Mouse (Mus musculus): Measurements from ENCODE around the gene Mycl. TPM values are rescaled to one million over a fixed set of nuclear protein-coding genes. Genes with fewer than 3 reads are reported as not detected.
"Not testable (repeated sequence)": the region's sequence is repeated elsewhere in the genome, so short reads cannot be mapped to it uniquely, and the experiment has no call there.

The Mycl gene
- polyA plus RNA-seq, 1 experiment from 2014 or later, result 1.3 TPM

DNA sequence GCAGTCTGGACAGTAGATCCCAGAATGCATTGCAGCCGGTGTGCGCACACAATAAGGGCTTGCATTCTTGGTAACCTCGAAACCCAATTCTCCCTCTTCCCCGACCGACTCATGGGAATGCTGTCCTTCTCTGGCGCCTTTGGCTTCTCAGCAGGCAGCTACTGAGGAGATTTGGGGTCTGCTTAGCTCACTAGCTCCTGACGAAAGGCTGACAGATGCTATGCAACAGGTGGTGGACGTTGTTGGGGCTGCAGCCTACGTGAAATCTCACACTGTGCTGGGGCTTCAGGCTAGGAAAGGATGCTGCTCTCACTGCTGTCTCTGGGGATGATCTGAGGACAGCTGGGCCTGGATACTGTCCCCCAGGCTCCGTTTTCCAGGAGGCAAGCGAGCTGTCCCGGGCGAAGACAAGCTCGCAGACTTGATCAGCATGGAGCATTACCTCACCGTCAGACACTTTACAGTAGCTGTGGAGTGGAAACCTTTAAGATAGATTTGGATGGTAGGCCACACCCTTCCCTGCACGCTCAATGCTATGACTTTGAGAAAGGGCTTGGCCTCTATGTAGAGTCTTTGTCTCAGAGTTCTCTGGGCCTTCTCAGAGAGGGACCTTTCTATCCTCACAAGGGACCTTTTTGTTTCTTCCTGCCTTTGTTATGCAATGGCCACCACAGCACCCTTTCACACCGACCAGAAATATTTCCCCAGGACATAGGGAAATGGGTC lies 5.3 kb downstream of the Mycl start:
- Histone ChIP-seq H3K27me3 (ENCODE audit: control insufficient read depth, insufficient read depth, low read length) (peaks cover 47% of the 10 kb centered on the region), H3K4me3 (ENCODE audit: low read length) (no peak overlapping the region), H3K9me3 (replicated peaks; ENCODE audit: control insufficient read depth, low read length) (no peaks in the 10 kb centered on the region), H3K4me2 (ENCODE audit: low read depth, low read length) (no peak overlapping the region), H3K9ac (ENCODE audit: low read length) (no peak overlapping the region), H3K36me3 (ENCODE audit: control insufficient read depth, insufficient read depth) (no peaks in the 10 kb centered on the region), H3K27ac (ENCODE audit: low read length) (no peak overlapping the region), H3K4me1 (ENCODE audit: control insufficient read depth, insufficient read depth, low read length) (peaks cover 12% of the 10 kb centered on the region)
- ATAC-seq (replicated peaks; ENCODE audit: extremely low read depth, insufficient read depth, low FRiP score), result no peak
- 48% methylated on average over 17 of the region's 17 CpGs for WGBS

DNA sequence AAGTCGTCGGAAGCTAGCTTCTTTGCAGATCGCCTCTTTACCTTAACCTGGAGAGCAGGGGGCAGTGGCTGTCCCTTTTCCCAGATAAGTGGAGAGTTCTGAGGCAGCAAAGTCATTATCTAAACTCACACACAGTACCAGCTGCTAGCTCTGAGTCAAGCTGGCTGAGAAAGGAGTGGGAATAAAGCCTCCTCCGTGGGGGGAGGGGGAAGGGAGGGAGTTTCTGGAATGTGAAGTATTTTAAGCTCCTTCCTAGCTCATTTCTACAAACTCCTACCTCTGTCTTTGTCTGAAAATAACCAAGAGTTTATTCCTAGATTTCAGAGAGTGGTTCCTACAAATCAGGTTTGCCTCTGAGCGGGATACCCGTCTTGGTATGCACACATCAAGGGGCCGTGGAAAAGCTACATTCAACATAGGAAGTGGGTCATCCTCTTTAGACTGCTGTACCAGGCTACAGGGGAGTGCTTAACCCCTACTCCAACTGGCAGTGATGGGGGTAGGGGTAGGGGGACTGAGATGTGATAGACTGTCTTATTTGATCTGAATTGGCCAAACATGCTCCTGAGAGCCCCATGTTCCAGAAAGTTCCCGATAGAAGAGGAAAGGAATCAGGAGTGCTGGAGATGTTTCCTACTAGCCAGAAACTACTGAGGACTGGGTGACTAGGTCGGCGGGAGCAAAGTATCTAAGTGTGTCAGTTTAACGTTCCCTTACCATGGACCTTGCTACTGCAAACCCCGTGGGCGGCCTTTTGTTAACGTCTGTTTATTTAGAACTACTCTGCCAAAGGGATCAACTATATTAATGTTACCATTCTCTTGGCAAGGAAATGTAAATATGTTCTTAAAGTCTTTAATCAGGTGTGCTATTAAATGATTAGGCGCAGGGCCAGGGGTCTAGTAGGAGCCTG lies 9.9 kb downstream of the Mycl start:
- peak overlapping the region; percentile 17; the same call in 1 of the 2 replicates for H3K4me2 ChIP-seq (ENCODE audit: low read depth, low read length)
- no peak for ATAC-seq (replicated peaks; ENCODE audit: extremely low read depth, insufficient read depth, low FRiP score)
- no peak overlapping the region for H3K27ac ChIP-seq (ENCODE audit: low read length)
- H3K27me3 ChIP-seq (ENCODE audit: control insufficient read depth, insufficient read depth, low read length), result peaks cover 13% of the 10 kb centered on the region
- H3K4me3 ChIP-seq (ENCODE audit: low read length), result no peak overlapping the region
- no peaks in the 10 kb centered on the region for H3K9me3 ChIP-seq (replicated peaks; ENCODE audit: control insufficient read depth, low read length)
- H3K36me3 ChIP-seq (ENCODE audit: control insufficient read depth, insufficient read depth), result no peaks in the 10 kb centered on the region
- WGBS, result 29% methylated on average over 15 of the region's 15 CpGs
- no peak overlapping the region for H3K9ac ChIP-seq (ENCODE audit: low read length)
- H3K4me1 ChIP-seq (ENCODE audit: control insufficient read depth, insufficient read depth, low read length), result peaks cover 7% of the 10 kb centered on the region

DNA sequence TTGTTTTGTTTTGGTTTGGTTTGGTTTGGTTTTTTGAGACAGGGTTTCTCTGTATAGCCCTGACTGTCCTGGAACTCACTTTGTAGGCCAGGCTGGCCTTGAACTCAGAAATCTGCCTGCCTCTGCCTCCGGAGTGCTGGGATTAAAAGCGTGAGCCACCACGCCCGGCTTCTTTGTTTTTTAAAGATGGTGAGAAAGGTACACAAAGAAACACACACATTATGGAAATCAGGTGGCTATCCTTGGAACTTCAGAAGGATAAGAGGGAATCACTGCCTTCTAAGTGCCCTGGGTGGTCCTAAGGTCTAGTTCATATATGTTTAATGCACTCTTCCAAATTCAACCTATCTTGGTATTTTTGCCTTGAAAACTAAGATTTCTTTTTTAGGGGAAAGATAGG lies 17.0 kb downstream of the Mycl start:
- H3K4me2 ChIP-seq (ENCODE audit: low read depth, low read length); H3K4me3 ChIP-seq (ENCODE audit: low read length); ATAC-seq (replicated peaks; ENCODE audit: extremely low read depth, insufficient read depth, low FRiP score); H3K27ac ChIP-seq (ENCODE audit: low read length); H3K9me3 ChIP-seq (replicated peaks; ENCODE audit: control insufficient read depth, low read length); H3K27me3 ChIP-seq (ENCODE audit: control insufficient read depth, insufficient read depth, low read length); H3K36me3 ChIP-seq (ENCODE audit: control insufficient read depth, insufficient read depth); H3K9ac ChIP-seq (ENCODE audit: low read length); H3K4me1 ChIP-seq (ENCODE audit: control insufficient read depth, insufficient read depth, low read length): not testable (repeated sequence)
- WGBS, result 83% methylated on average over 4 of the region's 4 CpGs

DNA sequence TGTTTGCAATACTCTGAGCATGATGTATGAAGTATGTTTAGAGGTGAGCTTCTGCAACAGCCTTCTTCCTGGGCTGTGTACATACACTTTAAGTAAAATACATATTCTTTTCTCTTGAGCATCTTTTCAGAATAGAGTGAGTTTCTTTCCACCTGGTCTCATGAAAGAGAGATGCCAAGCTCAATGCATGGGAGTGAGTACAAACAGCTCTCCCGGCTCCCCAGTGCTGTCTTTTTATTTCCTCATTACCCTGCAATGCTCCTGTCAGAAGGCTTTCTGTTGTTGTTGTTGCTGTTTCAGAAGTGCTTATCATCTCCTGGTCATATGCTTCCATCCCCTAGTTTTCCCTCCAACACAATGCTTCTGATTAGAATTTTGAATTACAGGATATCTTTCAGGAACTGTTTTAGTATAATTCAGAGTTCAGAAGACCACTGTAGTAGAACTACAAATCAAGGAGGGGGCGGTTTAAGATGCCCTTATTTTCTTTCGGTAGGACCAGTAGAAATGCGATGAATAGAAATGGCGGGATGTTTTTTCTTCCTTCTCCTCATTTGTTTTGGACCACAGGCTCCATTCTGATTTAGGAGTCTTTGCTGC lies 18.0 kb downstream of the Mycl start:
- Histone ChIP-seq H3K27me3 (ENCODE audit: control insufficient read depth, insufficient read depth, low read length) (no peaks in the 10 kb centered on the region), H3K36me3 (ENCODE audit: control insufficient read depth, insufficient read depth) (no peaks in the 10 kb centered on the region), H3K4me1 (ENCODE audit: control insufficient read depth, insufficient read depth, low read length) (peaks cover 12% of the 10 kb centered on the region), H3K4me2 (ENCODE audit: low read depth, low read length) (no peak overlapping the region), H3K27ac (ENCODE audit: low read length) (no peak overlapping the region), H3K4me3 (ENCODE audit: low read length) (no peak overlapping the region), H3K9ac (ENCODE audit: low read length) (no peak overlapping the region), H3K9me3 (replicated peaks; ENCODE audit: control insufficient read depth, low read length) (0 out of 2 replicates have a peak, but pooled peaks cover 2% of the 10 kb centered on the region)
- no peak for ATAC-seq (replicated peaks; ENCODE audit: extremely low read depth, insufficient read depth, low FRiP score)
- 57% methylated on average over 5 of the region's 5 CpGs for WGBS

DNA sequence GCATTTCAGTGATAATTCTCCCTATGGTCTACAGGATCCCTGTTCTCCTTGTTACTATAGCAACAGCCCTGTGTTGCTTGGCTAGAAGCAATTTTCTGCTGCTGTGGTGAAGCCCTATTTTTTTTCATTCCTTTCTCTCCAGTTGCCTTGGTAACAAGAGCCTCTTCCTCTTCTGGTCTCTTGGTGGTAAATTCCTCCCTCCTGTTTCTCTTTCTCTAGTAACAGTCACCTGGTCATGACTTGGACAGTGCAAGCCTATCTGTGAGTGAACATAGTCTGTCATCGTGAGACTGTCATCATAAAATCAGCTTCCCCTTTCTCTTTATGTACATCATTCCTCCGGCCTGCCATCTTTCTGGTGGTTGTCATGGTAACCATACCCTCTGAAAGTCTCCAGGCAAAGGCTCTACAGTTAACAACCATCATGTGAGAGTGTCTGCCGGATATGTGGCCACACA lies 18.5 kb downstream of the Mycl start:
- no peaks in the 10 kb centered on the region for H3K36me3 ChIP-seq (ENCODE audit: control insufficient read depth, insufficient read depth)
- no peak overlapping the region for H3K4me2 ChIP-seq (ENCODE audit: low read depth, low read length)
- 0 out of 2 replicates have a peak, but pooled peaks cover 2% of the 10 kb centered on the region for H3K9me3 ChIP-seq (replicated peaks; ENCODE audit: control insufficient read depth, low read length)
- no peak overlapping the region for H3K9ac ChIP-seq (ENCODE audit: low read length)
- H3K27me3 ChIP-seq (ENCODE audit: control insufficient read depth, insufficient read depth, low read length), result no peaks in the 10 kb centered on the region
- no peak overlapping the region for H3K4me3 ChIP-seq (ENCODE audit: low read length)
- H3K27ac ChIP-seq (ENCODE audit: low read length), result no peak overlapping the region
- no peak for ATAC-seq (replicated peaks; ENCODE audit: extremely low read depth, insufficient read depth, low FRiP score)
- WGBS, result 67% methylated on average over 3 of the region's 3 CpGs
- peaks cover 12% of the 10 kb centered on the region for H3K4me1 ChIP-seq (ENCODE audit: control insufficient read depth, insufficient read depth, low read length)

DNA sequence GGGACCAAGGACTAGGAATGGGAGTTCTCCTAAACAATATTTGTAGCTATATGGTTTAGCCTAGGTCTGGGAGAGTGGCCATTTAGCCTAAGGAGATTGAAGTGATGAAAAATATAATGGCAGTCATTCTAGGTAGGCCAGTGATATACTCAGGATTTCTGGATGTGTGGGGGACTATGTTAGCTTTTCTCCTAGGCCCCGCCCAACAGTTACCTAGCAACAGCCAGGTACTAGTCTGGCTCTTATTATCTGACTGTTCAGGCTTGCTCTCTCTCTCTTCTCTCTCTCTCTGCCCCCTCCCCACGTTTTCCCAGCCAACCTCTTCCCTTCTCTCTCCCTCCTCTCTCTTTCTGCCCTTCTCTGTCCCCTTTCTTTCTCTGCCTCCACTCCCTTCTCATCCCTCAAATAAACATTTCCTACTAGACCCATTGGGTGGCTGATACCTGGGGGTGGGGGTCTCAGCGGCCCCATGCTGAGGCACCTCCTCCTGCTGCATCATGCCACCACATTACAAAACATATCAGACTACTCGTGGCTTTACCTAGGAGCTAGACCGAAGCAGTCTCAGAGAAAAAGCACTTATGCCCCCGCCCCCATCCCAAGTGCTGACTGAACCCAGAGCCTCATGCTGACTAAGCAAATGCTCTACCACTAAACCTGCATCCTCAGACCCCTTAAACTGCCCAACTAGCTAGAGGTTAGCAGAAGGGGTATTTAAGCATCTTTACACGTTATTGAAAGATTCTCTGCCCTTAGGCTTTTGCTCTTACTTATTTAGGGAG lies 19.2 kb downstream of the Mycl start:
- Histone ChIP-seq H3K4me3 (ENCODE audit: low read length) (no peak overlapping the region), H3K4me2 (ENCODE audit: low read depth, low read length) (no peak overlapping the region), H3K9me3 (replicated peaks; ENCODE audit: control insufficient read depth, low read length) (0 out of 2 replicates have a peak, but pooled peaks cover 2% of the 10 kb centered on the region), H3K9ac (ENCODE audit: low read length) (no peak overlapping the region), H3K27me3 (ENCODE audit: control insufficient read depth, insufficient read depth, low read length) (no peaks in the 10 kb centered on the region), H3K27ac (ENCODE audit: low read length) (no peak overlapping the region), H3K36me3 (ENCODE audit: control insufficient read depth, insufficient read depth) (no peaks in the 10 kb centered on the region), H3K4me1 (ENCODE audit: control insufficient read depth, insufficient read depth, low read length) (peaks cover 12% of the 10 kb centered on the region)
- ATAC-seq (replicated peaks; ENCODE audit: extremely low read depth, insufficient read depth, low FRiP score), result no peak
- WGBS, result 37% methylated on average over 7 of the region's 7 CpGs

DNA sequence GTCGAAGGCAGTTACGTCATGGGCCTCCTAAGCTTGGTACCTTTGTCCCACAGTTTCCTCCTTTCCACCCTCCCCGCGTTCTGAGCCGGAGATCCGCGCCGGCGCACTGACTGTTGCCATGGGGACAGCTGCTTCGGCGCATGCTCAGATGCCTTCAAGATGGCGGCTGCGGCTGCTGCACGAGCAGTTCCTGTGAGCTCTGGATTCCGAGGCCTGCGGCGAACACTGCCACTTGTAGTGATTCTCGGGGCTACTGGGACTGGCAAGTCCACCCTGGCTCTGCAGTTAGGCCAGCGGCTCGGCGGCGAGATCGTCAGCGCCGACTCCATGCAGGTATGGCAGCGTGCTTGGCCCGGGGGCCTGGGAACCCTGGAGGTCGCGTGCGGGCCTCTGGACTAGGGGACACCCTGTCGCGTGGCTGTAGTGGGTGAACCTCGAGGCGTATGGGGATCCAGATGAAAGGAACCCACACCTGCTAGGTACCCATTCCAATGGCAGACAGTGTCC lies 21.1 kb downstream of the Mycl start, which contains the start of gene Trit1:
TSS of gene Trit1 (plus strand) at position 147 of the 507 bp plus-strand sequence.
- peak within 1 kb of the TSS; percentile 90 for H3K27ac ChIP-seq (ENCODE audit: low read length)
- H3K4me3 ChIP-seq (ENCODE audit: low read length), result peak within 1 kb of the TSS; percentile 93
- peak within 1 kb of the TSS; percentile 81 for H3K4me2 ChIP-seq (ENCODE audit: low read depth, low read length)
- peaks cover 12% of the 10 kb centered on the region for H3K4me1 ChIP-seq (ENCODE audit: control insufficient read depth, insufficient read depth, low read length)
- H3K36me3 ChIP-seq (ENCODE audit: control insufficient read depth, insufficient read depth), result no peaks in the 10 kb centered on the region
- H3K9me3 ChIP-seq (replicated peaks; ENCODE audit: control insufficient read depth, low read length), result no peaks in the 10 kb centered on the region
- under 1% methylated on average over 34 of the region's 34 CpGs for WGBS
- no peaks in the 10 kb centered on the region for H3K27me3 ChIP-seq (ENCODE audit: control insufficient read depth, insufficient read depth, low read length)
- peak; percentile 92 for ATAC-seq (replicated peaks; ENCODE audit: extremely low read depth, insufficient read depth, low FRiP score)
- peak within 1 kb of the TSS; percentile 93 for H3K9ac ChIP-seq (ENCODE audit: low read length)

DNA sequence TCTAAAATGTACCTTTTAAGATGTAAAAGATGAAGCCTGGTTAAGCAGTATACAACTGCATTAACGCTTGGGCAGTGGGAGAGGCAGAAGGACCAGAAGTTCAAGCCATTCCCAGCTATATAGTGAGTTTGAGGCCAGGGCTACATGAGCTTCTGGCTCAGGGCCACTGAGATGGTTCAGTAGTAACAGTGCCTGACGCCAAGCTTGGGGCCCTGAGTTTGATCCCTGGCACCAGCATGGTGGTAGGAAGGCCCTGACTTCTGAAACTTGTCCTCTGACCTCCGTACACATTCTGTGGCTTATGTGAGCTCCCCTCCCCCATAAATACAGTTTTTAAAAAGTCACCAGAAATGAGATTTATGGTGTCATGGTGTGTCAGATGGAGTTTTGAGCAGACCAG lies 26.1 kb downstream of the Mycl start:
- H3K27me3 ChIP-seq (ENCODE audit: control insufficient read depth, insufficient read depth, low read length), result no peaks in the 10 kb centered on the region
- no peak overlapping the region for H3K4me2 ChIP-seq (ENCODE audit: low read depth, low read length)
- peaks cover 5% of the 10 kb centered on the region; the same call in 1 of the 2 replicates for H3K36me3 ChIP-seq (ENCODE audit: control insufficient read depth, insufficient read depth)
- peaks cover 16% of the 10 kb centered on the region for H3K4me1 ChIP-seq (ENCODE audit: control insufficient read depth, insufficient read depth, low read length)
- H3K9ac ChIP-seq (ENCODE audit: low read length), result no peak overlapping the region
- no peak overlapping the region for H3K27ac ChIP-seq (ENCODE audit: low read length)
- H3K4me3 ChIP-seq (ENCODE audit: low read length), result no peak overlapping the region
- no peaks in the 10 kb centered on the region for H3K9me3 ChIP-seq (replicated peaks; ENCODE audit: control insufficient read depth, low read length)
- no peak for ATAC-seq (replicated peaks; ENCODE audit: extremely low read depth, insufficient read depth, low FRiP score)
- 92% methylated on average over 3 of the region's 3 CpGs for WGBS
